Mouse (Mus musculus) limb, embryonic 10.5 days (tissue): ENCODE measurements around the gene Ggt1. TPM values are rescaled to one million over a fixed set of nuclear protein-coding genes. Genes with fewer than 3 reads are reported as not detected.
A peak's percentile ranks its signal among the peaks of the same experiment; 100 is the strongest.

ENCODE experiments used
- DNase-seq: peaks from one replicate; pipeline ENCODE4 v3.0.0-alpha.2; 2017; ENCODE audit warnings: low spot score
- H3K27ac ChIP-seq: fragments of 300-500 bp; sonication (generic); 2 replicates; pipeline ENCODE4 v1.5.1; 2016; ENCODE audit warnings: mild to moderate bottlenecking
- H3K27me3 ChIP-seq: fragments of 300-500 bp; sonication (generic); 2 replicates; pipeline ENCODE4 v1.6.1; 2016; ENCODE audit warnings: low read depth, mild to moderate bottlenecking; ENCODE audit not compliant: poor library complexity, severe bottlenecking
- H3K36me3 ChIP-seq: fragments of 300-500 bp; sonication (generic); 2 replicates; pipeline ENCODE4 v1.6.1; 2016; ENCODE audit warnings: mild to moderate bottlenecking, moderate library complexity
- H3K4me1 ChIP-seq: fragments of 300-500 bp; sonication (generic); 2 replicates; pipeline ENCODE4 v1.6.1; 2016
- H3K4me3 ChIP-seq: fragments of 300-500 bp; sonication (generic); 2 replicates; pipeline ENCODE4 v1.5.1; 2016; ENCODE audit warnings: mild to moderate bottlenecking, moderate library complexity
- H3K9me3 ChIP-seq: fragments of 300-500 bp; sonication (generic); replicated peaks from 2 replicates; pipeline ENCODE4 v1.6.1; 2016; ENCODE audit warnings: mild to moderate bottlenecking
- WGBS: fragments of 180-500 bp; shearing (Covaris S2); methylation state at CpG from one replicate; pipeline ENCODE4 v1.1.7; 2016; 5-methylcytosine and 5-hydroxymethylcytosine counted together
- polyA plus RNA-seq: library from polyadenylated mRNA; unstranded; fragments of >200 nt; fragmentation: Nextera tagmentation; extraction: Ambion mirVana; gene quantifications from 2 replicates; pipeline ENCODE4 v1.2.1, GENCODE M21; 2016

Ggt1 gene
- polyA plus RNA-seq, 1 experiment from 2014 or later: 1.3 TPM

DNA sequence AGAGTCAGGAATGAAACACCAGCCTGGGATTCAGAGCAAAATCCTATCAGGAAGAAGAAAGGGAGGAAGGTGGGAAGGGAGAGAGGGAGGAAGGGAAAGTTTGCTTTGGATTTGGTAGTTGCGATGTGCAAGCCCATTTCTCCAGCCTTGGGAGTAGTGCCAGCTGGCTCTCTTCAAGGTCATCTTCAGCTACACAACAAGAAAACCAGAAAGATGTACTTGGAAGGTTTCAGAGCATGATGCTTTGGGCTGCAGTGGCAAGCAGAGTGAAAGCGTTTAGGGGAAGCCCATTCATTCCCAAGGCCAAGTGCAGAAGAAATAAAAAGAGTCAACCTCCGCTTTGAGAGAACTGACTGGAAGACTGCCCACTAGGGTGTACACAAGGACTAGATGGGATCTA, 66.1 kb downstream of the Ggt1 start:
- H3K27me3 ChIP-seq: no peaks in the 10 kb centered on the region
- no peaks in the 10 kb centered on the region for H3K9me3 ChIP-seq
- DNase-seq: no peak
- H3K36me3 ChIP-seq: no peaks in the 10 kb centered on the region
- no peak overlapping the region for H3K27ac ChIP-seq
- peaks cover 2% of the 10 kb centered on the region for H3K4me1 ChIP-seq
- 88% methylated on average over 3 of the region's 3 CpGs for WGBS
- H3K4me3 ChIP-seq: no peak overlapping the region

DNA sequence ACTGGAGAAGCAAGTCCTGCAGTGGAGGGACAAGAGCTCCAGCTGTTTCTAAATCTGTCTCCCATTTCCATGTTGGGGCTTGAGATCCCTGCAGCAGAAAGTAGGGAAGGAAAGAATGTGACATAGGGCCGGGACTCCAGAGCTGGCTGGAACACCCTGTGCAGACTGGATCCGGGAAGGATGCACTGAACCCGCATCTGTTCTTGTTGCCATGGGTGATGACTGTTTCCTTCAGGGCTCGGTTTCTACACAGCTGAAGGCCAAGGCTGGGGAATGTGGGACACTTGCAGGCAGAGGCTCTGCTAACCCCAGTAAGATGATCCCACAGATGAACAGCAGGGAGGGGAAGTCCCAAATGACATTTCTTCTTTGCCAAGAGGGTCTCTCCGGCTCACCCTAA, 71.2 kb downstream of the Ggt1 start:
- H3K4me3 ChIP-seq: no peak overlapping the region

DNA sequence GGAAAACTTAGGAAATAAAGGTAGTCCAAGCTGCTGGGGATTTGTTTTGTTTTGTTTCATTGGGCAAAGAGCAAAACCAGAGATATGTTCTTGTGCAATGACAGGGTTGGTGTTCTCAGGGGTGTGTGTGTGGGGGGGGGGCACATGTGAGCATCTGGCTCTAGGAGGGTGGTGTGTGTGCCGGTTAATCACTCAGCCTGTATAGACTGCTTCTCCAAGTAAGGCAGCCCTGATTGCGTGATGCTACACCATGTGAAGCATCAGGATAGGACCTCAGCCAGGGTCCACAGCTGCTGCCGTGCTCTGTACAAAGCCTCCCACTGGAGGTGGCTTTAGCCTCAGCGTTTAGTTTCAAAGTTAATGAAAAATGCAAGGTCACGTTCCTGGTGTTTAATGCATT, 71.6 kb downstream of the Ggt1 start:
- no peak for DNase-seq
- Histone ChIP-seq H3K4me1 (no peaks in the 10 kb centered on the region), H3K27ac (no peak overlapping the region), H3K27me3 (no peaks in the 10 kb centered on the region), H3K4me3 (no peak overlapping the region), H3K9me3 (no peaks in the 10 kb centered on the region), H3K36me3 (no peaks in the 10 kb centered on the region)
- WGBS: 90% methylated on average over 5 of the region's 5 CpGs

More for the DNA sequence above, 71.2 kb downstream of the Ggt1 start:
- Histone ChIP-seq H3K27ac (no peak overlapping the region), H3K4me1 (no peaks in the 10 kb centered on the region), H3K36me3 (no peaks in the 10 kb centered on the region), H3K27me3 (no peaks in the 10 kb centered on the region), H3K9me3 (no peaks in the 10 kb centered on the region)
- no peak for DNase-seq
- WGBS: 67% methylated on average over 5 of the region's 5 CpGs

DNA sequence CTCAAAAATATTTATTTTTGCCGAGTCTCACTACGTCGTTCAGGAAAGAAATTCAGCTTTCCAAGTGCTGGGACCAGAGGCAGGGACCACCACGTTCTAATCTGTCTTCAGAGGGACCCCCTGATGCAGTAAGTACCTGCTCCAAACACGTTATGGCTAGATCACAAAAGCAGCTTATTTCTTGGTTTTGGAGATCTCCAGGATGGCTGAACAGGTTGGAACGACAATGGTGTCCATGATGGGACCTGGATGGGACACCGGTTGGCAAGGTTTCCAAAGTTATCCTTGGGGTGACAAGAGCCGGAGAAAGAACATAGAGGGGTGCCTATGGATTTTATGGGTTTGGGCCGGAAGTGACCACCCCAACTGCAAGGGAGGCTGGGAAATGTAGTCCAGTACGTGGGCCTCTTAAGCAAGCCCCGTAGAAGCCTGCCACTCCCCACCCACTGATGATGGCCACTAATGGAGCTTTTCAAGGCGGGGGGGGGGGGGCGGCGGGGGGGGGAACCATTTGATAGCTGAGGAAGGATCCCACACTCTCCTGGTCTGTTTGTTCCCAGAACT, 72.3 kb downstream of the Ggt1 start:
- Histone ChIP-seq H3K4me1 (no peaks in the 10 kb centered on the region), H3K27me3 (no peaks in the 10 kb centered on the region), H3K4me3 (no peak overlapping the region), H3K36me3 (no peaks in the 10 kb centered on the region), H3K27ac (no peak overlapping the region), H3K9me3 (no peaks in the 10 kb centered on the region)
- no peak for DNase-seq
- 70% methylated on average over 14 of the region's 14 CpGs for WGBS

DNA sequence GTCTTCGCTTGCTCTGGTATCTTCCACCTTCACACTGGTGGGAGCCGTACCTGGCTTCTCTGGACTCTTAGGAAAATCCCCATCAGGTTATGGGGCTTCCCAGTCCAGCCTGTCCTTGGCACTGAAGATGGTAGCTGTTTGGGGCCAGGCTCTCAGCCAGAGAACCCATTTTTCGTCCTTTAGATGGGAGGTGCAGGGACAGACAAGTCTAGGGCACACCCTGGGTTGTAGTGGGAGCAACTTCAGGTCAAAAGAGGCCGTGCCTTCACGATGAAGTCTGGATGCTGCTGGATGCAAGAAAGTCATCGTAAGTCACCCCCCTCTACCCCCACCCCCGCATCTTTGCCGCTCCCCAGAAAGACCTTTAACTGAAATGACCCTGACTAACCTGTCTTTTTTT, 73.2 kb downstream of the Ggt1 start:
- H3K9me3 ChIP-seq: no peaks in the 10 kb centered on the region
- H3K27me3 ChIP-seq: no peaks in the 10 kb centered on the region
- WGBS: 96% methylated on average over 8 of the region's 8 CpGs
- no peaks in the 10 kb centered on the region for H3K4me1 ChIP-seq
- no peak for DNase-seq
- no peak overlapping the region for H3K4me3 ChIP-seq
- H3K27ac ChIP-seq: no peak overlapping the region
- no peaks in the 10 kb centered on the region for H3K36me3 ChIP-seq

DNA sequence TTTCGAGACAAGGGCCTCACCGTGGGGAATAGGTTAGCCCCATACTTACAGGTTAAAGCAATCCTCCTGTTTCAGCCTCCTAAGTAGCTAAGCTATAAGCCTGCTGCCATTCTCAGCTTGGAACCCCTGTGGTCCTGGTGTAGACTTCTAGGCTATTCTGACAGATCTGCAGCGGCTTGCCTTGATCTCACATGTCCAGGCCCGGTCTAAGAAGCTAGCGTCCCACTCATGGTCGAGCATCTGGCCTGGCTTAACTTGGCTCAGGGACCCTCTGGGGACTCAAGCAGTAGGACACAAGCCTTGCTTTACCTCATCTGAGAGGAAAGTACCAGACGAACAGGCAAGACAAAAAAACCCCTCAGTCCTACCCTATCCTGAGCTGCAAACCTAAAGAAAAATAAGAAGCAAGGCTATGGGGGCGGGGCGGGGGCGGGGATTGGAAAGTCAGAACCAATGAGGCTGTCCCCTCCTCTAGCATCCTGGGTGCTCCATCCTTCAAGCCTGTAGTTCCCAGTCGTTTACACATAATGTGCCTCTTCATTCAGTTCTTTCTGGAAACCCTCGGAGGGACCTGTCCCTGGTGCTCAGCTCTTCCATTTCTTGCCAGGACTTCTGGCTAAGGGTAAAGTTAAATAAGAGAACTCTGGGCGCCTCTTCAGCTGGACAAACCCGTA, 73.8 kb downstream of the Ggt1 start:
- H3K27me3 ChIP-seq: no peaks in the 10 kb centered on the region
- H3K27ac ChIP-seq: no peak overlapping the region
- WGBS: 67% methylated on average over 14 of the region's 14 CpGs
- no peaks in the 10 kb centered on the region for H3K36me3 ChIP-seq
- no peak overlapping the region for H3K4me3 ChIP-seq
- no peaks in the 10 kb centered on the region for H3K9me3 ChIP-seq
- no peak for DNase-seq
- H3K4me1 ChIP-seq: no peaks in the 10 kb centered on the region

DNA sequence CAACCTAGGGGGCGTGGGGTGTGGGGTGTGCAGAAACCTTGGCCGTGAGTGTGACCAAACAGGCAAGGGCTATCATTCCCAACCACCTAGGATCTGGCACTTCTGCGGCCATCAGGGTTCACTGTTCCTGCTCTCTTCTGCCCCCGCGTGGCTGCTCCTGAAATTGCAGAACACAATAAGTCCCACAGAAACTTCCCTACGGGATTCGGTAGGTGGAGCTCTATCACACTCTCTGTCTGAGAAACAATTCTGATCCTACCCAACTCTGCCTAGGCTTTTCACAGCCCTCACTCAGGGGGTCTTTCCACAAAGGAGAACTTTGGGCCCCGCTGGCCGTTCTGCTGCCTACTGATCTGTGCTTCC, 74.3 kb downstream of the Ggt1 start:
- Histone ChIP-seq H3K27ac (no peak overlapping the region), H3K36me3 (no peaks in the 10 kb centered on the region), H3K4me1 (no peaks in the 10 kb centered on the region), H3K9me3 (no peaks in the 10 kb centered on the region), H3K4me3 (no peak overlapping the region), H3K27me3 (no peaks in the 10 kb centered on the region)
- WGBS: 6% methylated on average over 9 of the region's 9 CpGs
- DNase-seq: peak; percentile 90

Other genes starting within 250 kb of the Ggt1 start
- gene Adora2a, start 244.7 kb upstream of the Ggt1 start, polyA plus RNA-seq: 1.7 and 2.2 TPM in 2 replicates
- 0.70 TPM in 1 of 2 replicates, not detected in the other for gene Upb1, start 160.5 kb upstream of the Ggt1 start, polyA plus RNA-seq
- 255 and 295 TPM in 2 replicates for gene Snrpd3, start 44.1 kb upstream of the Ggt1 start, polyA plus RNA-seq
- 26.1 and 32.3 TPM in 2 replicates for gene Gucd1, start 43.6 kb upstream of the Ggt1 start, polyA plus RNA-seq
- 0.74 and 0.93 TPM in 2 replicates for gene Lrrc75b, start 1.3 kb upstream of the Ggt1 start, polyA plus RNA-seq
- gene Ggt5, start 27.7 kb downstream of the Ggt1 start, polyA plus RNA-seq: 0.33 and 0.69 TPM in 2 replicates
- gene Susd2, start 82.4 kb downstream of the Ggt1 start, polyA plus RNA-seq: 0.83 and 0.96 TPM in 2 replicates
- gene Cabin1, start 202.7 kb downstream of the Ggt1 start, polyA plus RNA-seq: 31.2 and 31.9 TPM in 2 replicates
- gene Ddt, start 211.8 kb downstream of the Ggt1 start, polyA plus RNA-seq: 91.4 and 92.5 TPM in 2 replicates
- not detected in 2 replicates for gene Gm20441, start 219.3 kb downstream of the Ggt1 start, polyA plus RNA-seq
- gene Gstt3, start 219.8 kb downstream of the Ggt1 start, polyA plus RNA-seq: 2.7 and 4.2 TPM in 2 replicates
- gene Gstt1, start 237.0 kb downstream of the Ggt1 start, polyA plus RNA-seq: 1.7 and 3.8 TPM in 2 replicates